Mouse (Mus musculus) stomach, postnatal 0 days (tissue): ENCODE data around the gene Lrrc75a.

Experiments
- CTCF ChIP-seq: IDR thresholded peaks from 2 replicates; pipeline ENCODE4 v1.5.1; 2016; ENCODE audit warnings: antibody characterized with exemption, low read depth, mild to moderate bottlenecking, moderate library complexity
- EP300 ChIP-seq: optimal IDR thresholded peaks from 2 replicates; pipeline ENCODE3; 2016; ENCODE audit warnings: antibody characterized with exemption

GRCm38 (mm10) chr11:62630225-62630821, 18.0 kb downstream of the Lrrc75a start:
- TF ChIP-seq CTCF (no peak), EP300 (no peak)
